Mouse (Mus musculus) kidney, embryonic 14.5 days (tissue): ENCODE results near the gene Gm26661. TPM values are rescaled to one million over a fixed set of nuclear protein-coding genes. Genes with fewer than 3 reads are reported as not detected.

Experiments used
- ATAC-seq: fragments of 200-750 bp; cut with Nextera tagmentation; 2 replicates; pipeline ENCODE4 v1.8.0; 2017; ENCODE audit warnings: moderate number of reproducible peaks, mild to moderate bottlenecking, moderate TSS enrichment, moderate library complexity; ENCODE audit not compliant: low FRiP score, low TSS enrichment
- H3K27ac ChIP-seq: fragments of 300-500 bp; sonication (generic); 2 replicates; pipeline ENCODE4 v1.5.1; 2014; ENCODE audit warnings: low read depth, mild to moderate bottlenecking, low read length, moderate library complexity, mixed read lengths
- H3K27me3 ChIP-seq: fragments of 300-500 bp; sonication (generic); 2 replicates; pipeline ENCODE4 v1.6.1; 2014; ENCODE audit warnings: mild to moderate bottlenecking, low read length; ENCODE audit not compliant: control insufficient read depth, insufficient read depth
- H3K36me3 ChIP-seq: fragments of 300-500 bp; sonication (generic); 2 replicates; pipeline ENCODE4 v1.6.1; 2014; ENCODE audit warnings: low read length, mixed read lengths; ENCODE audit not compliant: control insufficient read depth, insufficient read depth
- H3K4me1 ChIP-seq: fragments of 300-500 bp; sonication (generic); 2 replicates; pipeline ENCODE4 v1.6.1; 2014; ENCODE audit warnings: low read length, mixed read lengths; ENCODE audit not compliant: control insufficient read depth, insufficient read depth
- H3K4me2 ChIP-seq: fragments of 300-500 bp; sonication (generic); replicated peaks from 2 replicates; pipeline ENCODE4 v1.6.1; 2014; ENCODE audit warnings: low read depth, mild to moderate bottlenecking, low read length
- H3K4me3 ChIP-seq: fragments of 300-500 bp; sonication (generic); 2 replicates; pipeline ENCODE4 v1.5.1; 2014; ENCODE audit warnings: mild to moderate bottlenecking, low read length
- H3K9ac ChIP-seq: fragments of 300-500 bp; sonication (generic); 2 replicates; pipeline ENCODE4 v1.6.1; 2014; ENCODE audit warnings: low read depth, mild to moderate bottlenecking, low read length, moderate library complexity
- H3K9me3 ChIP-seq: fragments of 300-500 bp; sonication (generic); 2 replicates; pipeline ENCODE4 v1.6.1; 2016; ENCODE audit warnings: low read length; ENCODE audit not compliant: control insufficient read depth
- WGBS: fragments of 180-500 bp; shearing (Covaris S2); extraction: QIAGEN DNeasy Blood & Tissue Kit; methylation state at CpG from one replicate; pipeline ENCODE4 v1.1.7; 2014; 5-methylcytosine and 5-hydroxymethylcytosine counted together
- polyA plus RNA-seq: library from polyadenylated mRNA; unstranded; fragments of >200 nt; fragmentation: Nextera tagmentation; extraction: Ambion mirVana; gene quantifications from 2 replicates; pipeline ENCODE4 v1.2.1, GENCODE M21; 2014

Gm26661 gene
- polyA plus RNA-seq, 1 experiment from 2014 or later, result not detected

- Histone ChIP-seq H3K27ac (no peak overlapping the region), H3K4me3 (no peak overlapping the region), H3K9me3 (no peaks in the 10 kb centered on the region), H3K27me3 (no peaks in the 10 kb centered on the region), H3K9ac (no peak overlapping the region), H3K36me3 (no peaks in the 10 kb centered on the region), H3K4me2 (no peak overlapping the region), H3K4me1 (no peaks in the 10 kb centered on the region)
- no peak for ATAC-seq
- WGBS, result 23% methylated on average over 1 of the region's 1 CpGs
Observed at GRCm38 (mm10) chr14:7831770-7832439, 40.5 kb downstream of the Gm26661 start.

DNA sequence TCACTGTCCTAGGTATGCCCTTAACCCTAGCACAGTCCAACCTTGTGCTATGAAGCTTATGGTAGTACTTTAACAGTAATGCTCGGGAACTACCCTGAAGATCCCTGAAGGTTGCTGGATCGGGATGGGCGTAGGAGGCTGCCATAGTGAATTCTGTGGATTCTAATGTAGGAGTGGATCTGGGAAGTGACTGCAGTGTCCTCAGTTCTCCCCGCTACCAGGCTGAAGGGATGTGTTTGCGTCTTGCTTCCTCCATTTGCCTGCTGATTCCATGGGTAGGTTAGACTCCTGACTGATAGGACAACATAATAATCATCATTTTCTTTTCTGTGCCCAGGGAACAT is 41.0 kb downstream of the Gm26661 start:
- no peak overlapping the region for H3K4me3 ChIP-seq
- H3K27ac ChIP-seq, result no peak overlapping the region
- H3K4me2 ChIP-seq, result no peak overlapping the region
- no peaks in the 10 kb centered on the region for H3K4me1 ChIP-seq
- ATAC-seq, result no peak
- no peaks in the 10 kb centered on the region for H3K36me3 ChIP-seq
- H3K9ac ChIP-seq, result no peak overlapping the region
- no peaks in the 10 kb centered on the region for H3K27me3 ChIP-seq
- H3K9me3 ChIP-seq, result no peaks in the 10 kb centered on the region
- 94% methylated on average over 5 of the region's 5 CpGs for WGBS

DNA sequence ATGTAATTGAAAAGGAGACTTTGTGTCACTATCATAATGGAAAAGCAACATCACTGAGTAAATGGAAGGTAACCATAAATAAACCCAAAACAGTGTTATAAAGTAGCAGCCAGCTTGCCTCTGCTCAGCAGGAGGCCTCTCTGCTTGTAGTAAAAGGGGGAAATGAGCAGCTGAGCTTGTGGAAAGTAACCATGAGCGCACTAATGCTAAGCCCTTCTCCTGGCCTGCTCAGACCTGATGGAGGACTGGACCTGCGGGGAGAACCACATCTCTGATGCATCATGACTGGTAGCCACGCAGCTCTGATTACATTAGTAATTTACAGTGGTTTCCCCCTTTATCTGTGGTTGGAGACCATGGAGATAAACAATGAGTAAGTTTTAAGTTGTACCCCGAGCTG is 42.1 kb downstream of the Gm26661 start:
- no peak overlapping the region for H3K4me2 ChIP-seq
- H3K4me1 ChIP-seq, result peaks cover 1% of the 10 kb centered on the region; the same call in 1 of the 2 replicates
- H3K4me3 ChIP-seq, result no peak overlapping the region
- no peaks in the 10 kb centered on the region for H3K27me3 ChIP-seq
- ATAC-seq, result no peak
- no peak overlapping the region for H3K27ac ChIP-seq
- WGBS, result 58% methylated on average over 4 of the region's 4 CpGs
- no peaks in the 10 kb centered on the region for H3K9me3 ChIP-seq
- no peak overlapping the region for H3K9ac ChIP-seq
- H3K36me3 ChIP-seq, result no peaks in the 10 kb centered on the region

GRCm38 (mm10) chr14:7838564-7839089 is 47.2 kb downstream of the Gm26661 start:
- Histone ChIP-seq H3K9ac (no peak overlapping the region), H3K4me1 (peaks cover 24% of the 10 kb centered on the region), H3K4me3 (no peak overlapping the region), H3K36me3 (no peaks in the 10 kb centered on the region), H3K27me3 (no peaks in the 10 kb centered on the region), H3K27ac (no peak overlapping the region), H3K9me3 (no peaks in the 10 kb centered on the region), H3K4me2 (no peak overlapping the region)
- no peak for ATAC-seq
- WGBS, result 83% methylated on average over 5 of the region's 5 CpGs

DNA sequence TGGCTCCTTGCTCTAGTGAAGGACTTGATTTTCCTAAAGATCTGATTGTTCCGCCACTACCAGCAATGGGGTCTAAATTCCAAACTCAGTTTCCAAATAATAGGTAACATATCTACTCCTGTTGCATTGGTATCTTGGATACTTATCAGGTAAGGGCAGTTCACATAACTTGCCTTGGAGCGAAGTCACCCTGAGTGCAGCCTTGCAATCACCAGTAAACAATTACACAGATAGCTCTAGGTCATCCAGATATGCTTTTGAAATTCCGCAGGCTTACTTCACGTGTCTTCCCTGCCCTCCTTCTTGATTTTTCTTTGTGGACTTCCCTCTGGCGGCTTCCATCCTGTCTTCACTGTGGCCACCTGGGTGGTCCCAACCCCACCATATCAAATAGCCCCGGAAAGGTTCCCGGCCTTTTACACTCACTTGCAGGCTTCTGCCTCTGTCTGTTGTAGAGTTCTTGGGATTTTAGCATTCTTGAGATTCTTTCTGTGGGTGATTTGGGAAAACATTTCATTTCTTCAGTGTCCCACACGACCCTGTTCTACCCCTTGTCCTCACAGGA is 48.6 kb downstream of the Gm26661 start:
- Histone ChIP-seq H3K9ac (no peak overlapping the region), H3K36me3 (no peaks in the 10 kb centered on the region), H3K4me2 (no peak overlapping the region), H3K4me1 (peaks cover 32% of the 10 kb centered on the region), H3K27ac (peak overlapping the region; percentile 30; the same call in 1 of the 2 replicates), H3K4me3 (no peak overlapping the region), H3K27me3 (no peaks in the 10 kb centered on the region), H3K9me3 (no peaks in the 10 kb centered on the region)
- ATAC-seq, result no peak
- WGBS, result 35% methylated on average over 8 of the region's 8 CpGs

Other genes with a start within 250 kb of the Gm26661 start
- 0.58 and 0.66 TPM in 2 replicates for gene Gm3558, start 223.0 kb upstream of the Gm26661 start, polyA plus RNA-seq
- not detected in 2 replicates for gene Gm10338, start 196.0 kb upstream of the Gm26661 start, polyA plus RNA-seq
- gene Gm10128, start 147.6 kb upstream of the Gm26661 start, polyA plus RNA-seq, result not detected in 2 replicates
- 12.7 and 25.7 TPM in 2 replicates for gene Flnb, start 26.4 kb downstream of the Gm26661 start, polyA plus RNA-seq
- not detected in 2 replicates for gene Gm45521, start 165.7 kb downstream of the Gm26661 start, polyA plus RNA-seq
- gene Dnase1l3, start 203.0 kb downstream of the Gm26661 start, polyA plus RNA-seq, result 0.14 and 0.31 TPM in 2 replicates
- 25.4 and 25.7 TPM in 2 replicates for gene Abhd6, start 211.3 kb downstream of the Gm26661 start, polyA plus RNA-seq